Mouse (Mus musculus) B cell, adult (primary cell): ENCODE results near the gene Fam196a. TPM values are rescaled to one million over a fixed set of nuclear protein-coding genes. Genes with fewer than 3 reads are reported as not detected.

Source experiments
- total RNA-seq: library from RNA; stranded (reverse); gene quantifications from 4 replicates; pipeline ENCODE4 v1.2.4, GENCODE M21; 2023; ENCODE audit not compliant: inconsistent age

The Fam196a gene
- not detected in 4 replicates for total RNA-seq

DNA sequence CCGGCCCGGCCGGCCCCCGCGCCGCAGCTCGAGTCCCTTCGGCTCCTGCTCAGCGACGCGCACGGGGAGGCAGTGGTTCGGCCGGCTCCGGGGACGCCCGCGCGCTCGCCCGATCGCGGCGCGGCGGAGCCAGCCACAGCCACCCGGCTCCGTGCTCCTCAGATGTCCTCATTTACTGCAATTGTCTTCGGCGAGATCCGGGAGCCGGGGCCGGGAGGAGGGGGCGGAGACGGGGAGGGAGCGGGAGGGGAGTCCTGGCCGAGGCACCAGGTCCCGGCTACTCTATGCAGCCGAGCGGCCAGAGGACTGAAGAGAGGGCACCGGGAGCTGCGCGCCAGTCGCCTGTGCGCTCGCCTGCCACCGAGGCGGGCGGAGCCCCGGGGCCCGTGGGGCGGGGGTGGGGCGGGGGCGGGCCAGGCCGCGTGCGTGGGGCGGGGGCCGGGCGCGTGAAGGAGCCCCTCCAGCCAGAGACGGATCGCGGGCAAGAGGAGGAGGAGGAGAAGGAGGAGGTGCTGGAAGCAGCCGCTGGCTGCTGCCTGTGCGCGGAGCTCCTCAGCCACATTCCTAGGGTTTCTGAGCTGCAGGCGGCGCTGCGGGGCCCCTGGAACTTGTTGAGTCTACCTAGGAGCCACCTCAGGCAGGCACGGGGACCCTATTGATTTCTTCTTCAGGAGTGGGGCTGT is at the start of gene Fam196a:
Gene Fam196a (minus strand): TSS at position 504 of the 683 bp plus-strand sequence.

